ENCODE assay signal across 12 mouse cellular contexts in the genomic region with DNA sequence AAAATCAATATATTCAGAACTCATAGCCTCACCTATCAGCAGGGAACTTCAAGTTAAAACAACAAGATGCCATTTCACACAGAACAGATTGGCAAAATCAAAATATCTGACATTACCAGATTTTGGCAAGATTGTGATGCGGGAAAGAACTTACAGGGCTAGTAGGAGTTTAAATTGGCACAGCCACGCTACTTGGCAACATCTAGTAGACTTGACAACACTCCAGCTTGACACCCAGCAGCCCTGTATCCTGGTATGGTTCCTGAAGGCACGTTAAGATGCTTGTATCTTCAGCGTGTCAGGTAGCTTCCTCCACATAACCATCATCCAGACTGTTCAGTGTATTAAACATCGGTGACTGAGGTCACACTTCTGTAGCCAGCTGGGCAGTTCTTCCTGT.
"Had no signal": no experiment of that assay in that cellular context is flagged by ENCODE, and none has a peak within 500 bp of the region (broad histone marks: within the 10 kb centered on the region; RNA-seq: fewer than 3 reads in every experiment).

No protein-coding gene starts in this region.

- H3K4me1 ChIP-seq: kidney, embryonic 15.5 days; liver, embryonic 15.5 days; lung, embryonic 15.5 days; megakaryocyte, embryonic 14.5 days; midbrain, embryonic 10.5 days; midbrain, embryonic 13.5 days; neural tube, embryonic 13.5 days had no signal

- H3K27ac ChIP-seq: kidney, embryonic 15.5 days; left cerebral cortex, adult 2 months; liver, embryonic 15.5 days; lung, embryonic 15.5 days; midbrain, embryonic 10.5 days; midbrain, embryonic 13.5 days; neural tube, embryonic 13.5 days; stomach, postnatal 0 days had no signal

- H3K36me3 ChIP-seq: kidney, embryonic 15.5 days; liver, embryonic 15.5 days; lung, embryonic 15.5 days; midbrain, embryonic 10.5 days; midbrain, embryonic 13.5 days; neural tube, embryonic 13.5 days had no signal

- H3K9ac ChIP-seq: kidney, embryonic 15.5 days; liver, embryonic 15.5 days; lung, embryonic 15.5 days; midbrain, embryonic 13.5 days; neural tube, embryonic 13.5 days had no signal

- H3K9me3 ChIP-seq: kidney, embryonic 15.5 days; liver, embryonic 15.5 days; lung, embryonic 15.5 days; midbrain, embryonic 10.5 days; midbrain, embryonic 13.5 days; neural tube, embryonic 13.5 days had no signal

- H3K27me3 ChIP-seq: kidney, embryonic 15.5 days; liver, embryonic 15.5 days; lung, embryonic 15.5 days; midbrain, embryonic 13.5 days; neural tube, embryonic 13.5 days had no signal

- ATAC-seq: midbrain, embryonic 16.5 days had no signal

- H3K4me2 ChIP-seq: kidney, embryonic 15.5 days; liver, embryonic 11.5 days; liver, embryonic 15.5 days; lung, embryonic 15.5 days; midbrain, embryonic 13.5 days; neural tube, embryonic 13.5 days had no signal

- H3K4me3 ChIP-seq: kidney, embryonic 15.5 days; left cerebral cortex, adult 2 months; liver, embryonic 15.5 days; lung, embryonic 15.5 days; megakaryocyte, embryonic 14.5 days; midbrain, embryonic 10.5 days; midbrain, embryonic 13.5 days; myocyte; neural tube, embryonic 13.5 days had no signal
